Mouse (Mus musculus) WW6 (cell line): ENCODE measurements at regions not wholly inside any gene's neighbourhood (a gene's known extent, or its start where the extent isn't known, plus 50 kb on each side); places are given as distances from the start of the nearest gene placed in this dataset.

Experiments used
- DNase-seq: peaks from one replicate; pipeline ENCODE4 v3.0.0-alpha.2; 2013; ENCODE audit warnings: low read depth, low spot score

DNA sequence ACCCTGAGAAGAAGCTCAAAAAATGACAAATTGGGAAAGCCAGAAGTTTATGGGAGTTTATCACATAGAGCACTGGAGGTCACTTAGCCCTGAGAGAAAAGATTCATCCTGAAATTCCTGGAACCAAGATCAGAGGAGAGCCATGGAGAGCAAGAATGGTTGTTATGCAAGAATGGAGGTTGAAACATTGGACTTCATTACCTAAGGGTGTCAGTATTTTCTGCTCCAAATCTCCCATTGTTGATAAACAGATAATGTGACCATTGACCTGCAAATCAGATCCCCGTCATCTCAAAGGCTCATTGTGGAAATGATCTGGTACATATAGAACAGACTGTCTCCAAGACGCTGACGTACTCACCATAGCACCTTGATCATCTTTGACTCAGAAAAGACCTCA, 1477.6 kb upstream of the Slc10a2 start:
- DNase-seq: no peak

DNA sequence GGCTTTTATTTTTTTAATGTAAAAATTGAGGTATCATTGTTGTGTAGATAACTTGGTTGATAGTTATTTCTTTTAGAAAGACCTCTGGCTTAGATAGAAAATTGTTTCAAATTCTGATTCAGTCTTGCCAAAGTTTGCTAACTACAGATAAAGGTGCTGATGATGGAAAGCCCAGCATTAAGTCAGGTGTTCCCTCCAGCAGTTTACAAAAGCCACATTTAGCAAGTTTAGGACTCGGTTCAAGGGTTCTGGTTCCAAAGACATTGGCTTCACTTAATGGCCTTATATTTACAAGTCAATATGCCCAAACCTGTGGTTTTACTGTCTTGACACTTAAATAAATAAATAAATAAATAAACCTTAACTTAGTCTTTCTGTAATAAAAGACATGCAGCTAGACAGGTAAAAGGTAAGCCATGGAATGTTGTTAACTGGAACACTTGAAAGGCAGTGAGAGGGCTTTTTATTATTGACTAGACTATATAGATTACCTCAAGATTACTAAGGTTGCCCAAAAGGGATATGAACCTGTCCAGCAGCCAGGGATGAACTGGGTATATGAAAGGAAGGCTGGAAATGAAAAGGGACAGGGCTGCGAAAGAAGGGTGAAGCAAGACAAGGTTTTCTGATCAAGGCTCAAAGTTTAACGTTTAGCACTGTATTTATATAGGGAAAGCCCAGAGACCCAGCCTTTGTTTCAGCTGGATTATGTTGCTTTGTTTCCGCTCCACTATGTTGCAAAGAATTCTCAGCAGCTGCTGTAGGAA, 1472.9 kb upstream of the Slc10a2 start:
- no peak for DNase-seq

DNA sequence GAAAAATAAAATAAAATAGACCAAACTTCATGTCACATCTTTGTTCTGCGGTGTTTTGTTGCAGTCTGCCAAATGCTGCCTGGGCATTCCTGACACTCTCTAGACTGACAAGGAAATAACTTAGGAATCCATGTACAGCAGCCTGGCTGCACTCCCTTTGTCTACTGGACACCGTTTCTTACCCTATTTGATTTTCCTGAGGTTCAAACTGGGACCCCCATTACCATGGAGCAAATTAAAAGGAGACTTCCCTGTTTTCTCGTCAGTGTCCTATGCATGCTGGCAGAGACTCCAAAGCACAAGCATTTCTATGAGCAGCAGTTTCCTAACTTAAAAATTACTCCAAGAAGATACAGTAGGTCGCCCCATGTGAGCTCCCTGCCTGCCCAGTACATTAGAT, 1470.1 kb upstream of the Slc10a2 start:
- DNase-seq: no peak

DNA sequence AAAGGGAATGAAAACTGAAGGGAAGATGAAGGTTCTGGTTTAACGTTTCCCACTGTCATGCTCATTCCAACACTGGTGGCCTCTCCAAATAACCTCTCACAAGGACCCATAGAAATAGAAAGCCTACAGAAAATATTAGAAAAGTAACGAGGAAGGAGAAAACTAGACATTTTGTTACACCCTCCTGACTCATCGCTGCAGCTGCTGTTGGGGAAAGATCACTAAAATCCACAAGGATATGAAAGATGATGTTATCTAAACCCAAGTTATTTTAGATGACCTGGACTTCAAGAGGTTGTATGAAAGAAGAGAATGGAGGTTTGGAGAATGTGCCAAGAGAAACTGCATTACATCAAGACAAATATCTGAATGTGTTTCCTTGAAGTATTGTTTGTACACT, 1468.3 kb upstream of the Slc10a2 start:
- DNase-seq: no peak

DNA sequence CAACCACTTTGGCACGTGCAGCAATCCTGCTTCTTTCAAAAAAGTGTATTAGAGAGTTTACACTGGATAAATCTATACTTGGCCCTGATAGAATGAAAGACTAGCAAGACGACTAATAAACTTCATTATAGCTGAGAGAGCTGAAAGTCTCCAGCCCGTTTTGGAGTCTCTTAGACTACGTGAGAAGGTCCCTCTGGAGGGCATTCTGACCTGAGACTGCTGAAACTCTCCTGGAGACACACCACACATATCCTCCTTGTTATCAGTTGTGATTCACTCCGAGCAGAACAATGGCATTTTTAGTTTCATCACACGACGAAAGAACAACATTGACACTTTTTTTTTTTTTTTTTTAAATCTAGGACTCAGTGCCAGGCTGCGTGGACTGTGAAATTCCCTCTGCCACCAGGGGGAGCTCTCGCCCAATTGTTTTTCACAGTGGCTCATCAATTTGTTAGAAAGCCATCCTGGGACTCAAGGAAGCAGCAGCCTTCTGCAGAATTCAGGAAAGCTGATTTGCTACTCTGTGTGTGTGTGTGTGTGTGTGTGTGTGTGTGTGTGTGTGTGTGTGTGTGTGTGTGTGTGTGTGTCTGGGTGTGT, 1467.0 kb upstream of the Slc10a2 start:
- DNase-seq: peak; percentile 28

DNA sequence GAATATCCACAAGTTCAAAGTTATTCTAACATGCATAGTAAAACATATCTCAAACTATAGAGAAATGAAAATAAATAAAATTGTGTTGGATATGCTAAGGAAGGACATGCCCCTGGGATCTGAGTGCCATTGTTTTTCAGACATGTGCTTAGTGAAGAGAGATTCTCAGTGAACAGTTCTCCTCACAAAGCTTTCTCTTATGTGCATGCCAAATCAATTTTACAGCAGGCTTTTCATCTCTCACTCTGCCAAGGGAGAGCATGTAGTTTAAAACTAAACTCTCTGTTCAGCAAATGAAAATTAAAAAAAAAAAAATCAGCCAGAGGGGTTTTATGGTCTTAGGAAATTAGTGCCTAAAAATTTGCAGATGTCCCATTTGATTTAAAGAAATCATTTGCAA, 1445.8 kb upstream of the Slc10a2 start:
- DNase-seq: no peak

DNA sequence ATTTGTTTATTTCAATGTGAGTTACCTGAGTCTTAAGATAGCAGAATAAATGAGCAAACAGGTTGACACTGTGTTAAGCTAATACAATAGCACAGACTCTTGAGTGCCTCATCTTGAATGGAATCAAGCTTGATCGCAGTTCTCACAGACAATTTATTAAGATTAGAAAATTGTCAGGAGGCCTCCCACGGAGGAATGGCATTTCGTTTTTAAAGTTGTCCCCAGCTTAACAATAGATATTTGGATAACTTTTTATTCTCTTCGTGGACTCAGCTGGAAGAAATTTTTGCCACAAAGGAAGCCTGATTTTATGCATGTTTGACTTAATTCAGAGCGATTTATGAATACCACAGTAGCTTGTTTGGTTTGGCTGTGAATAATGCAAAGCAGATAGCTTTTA, 1422.0 kb upstream of the Slc10a2 start:
- no peak for DNase-seq

DNA sequence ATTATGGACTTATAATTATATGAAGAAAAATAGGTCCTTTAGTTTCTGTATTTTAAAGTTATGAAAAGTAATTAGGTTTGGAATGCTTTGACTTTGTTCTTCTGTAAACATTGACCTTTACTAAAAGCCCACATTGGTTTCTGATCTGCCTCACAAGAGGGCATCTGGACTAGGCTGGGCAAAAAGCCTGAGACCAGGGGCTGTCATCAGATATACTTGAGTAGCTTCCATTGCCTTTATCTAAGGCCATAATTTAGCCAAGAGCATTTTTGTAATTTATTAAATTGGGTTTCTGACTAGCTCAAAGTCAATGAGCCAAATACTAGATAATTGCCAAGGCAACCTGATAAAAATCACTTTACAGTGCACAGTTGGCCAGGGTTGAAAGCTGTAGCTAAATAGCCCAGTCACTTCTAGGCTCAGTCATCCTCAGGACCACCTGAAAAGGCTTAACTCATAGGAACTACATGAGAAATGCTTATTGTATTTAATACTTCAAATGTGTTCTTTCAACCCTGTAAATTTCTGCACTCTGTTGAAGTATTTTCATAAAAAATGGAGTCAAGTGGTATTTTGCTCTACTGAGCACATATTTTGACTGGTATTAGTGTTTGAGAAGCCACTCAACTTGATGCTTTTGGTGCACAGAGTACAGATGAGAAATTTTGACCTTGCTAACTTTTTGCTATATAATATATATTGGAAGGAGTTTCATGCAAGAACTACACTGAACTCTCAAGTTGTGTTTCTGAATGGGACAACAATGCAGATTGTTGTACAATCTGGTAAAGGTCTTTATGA, 1410.9 kb upstream of the Slc10a2 start:
- no peak for DNase-seq

DNA sequence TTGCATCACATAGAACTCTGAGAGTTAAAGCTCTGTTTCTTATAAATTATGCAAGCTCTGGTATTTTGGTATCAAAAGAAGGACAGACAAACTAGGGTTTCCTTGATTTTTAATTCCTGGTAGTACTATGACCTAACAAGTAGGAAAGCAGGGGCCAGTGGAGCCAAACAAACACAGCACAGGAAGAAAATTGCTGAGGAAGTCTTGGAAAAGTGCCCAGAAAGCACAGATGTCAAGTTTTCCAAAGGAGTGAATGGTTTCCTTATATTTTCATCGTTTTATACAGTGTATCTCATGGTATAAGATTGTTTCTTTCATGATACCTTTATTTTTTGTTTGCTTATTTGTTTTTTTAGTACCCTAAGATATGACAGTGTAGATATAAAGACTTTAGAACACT, 1387.3 kb upstream of the Slc10a2 start:
- no peak for DNase-seq

DNA sequence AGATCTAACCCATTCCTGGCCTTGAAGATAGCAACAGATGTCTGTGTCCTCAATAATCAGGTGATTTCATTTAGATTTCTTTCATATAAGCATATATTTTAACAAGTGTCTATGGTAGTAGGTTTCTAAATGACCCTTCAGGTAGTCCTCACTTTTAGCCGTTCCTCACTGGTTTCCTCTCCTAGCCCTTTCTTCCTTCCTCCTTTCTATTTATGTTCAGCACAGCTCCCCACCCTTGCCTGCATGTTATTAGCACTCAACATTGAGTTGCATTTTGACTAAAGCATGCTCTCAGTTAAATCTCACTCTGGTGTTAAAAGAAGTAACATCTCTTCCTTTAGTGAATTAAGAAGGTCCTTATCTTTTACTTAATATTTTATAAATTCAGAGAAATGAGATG, 1376.8 kb upstream of the Slc10a2 start:
- no peak for DNase-seq

DNA sequence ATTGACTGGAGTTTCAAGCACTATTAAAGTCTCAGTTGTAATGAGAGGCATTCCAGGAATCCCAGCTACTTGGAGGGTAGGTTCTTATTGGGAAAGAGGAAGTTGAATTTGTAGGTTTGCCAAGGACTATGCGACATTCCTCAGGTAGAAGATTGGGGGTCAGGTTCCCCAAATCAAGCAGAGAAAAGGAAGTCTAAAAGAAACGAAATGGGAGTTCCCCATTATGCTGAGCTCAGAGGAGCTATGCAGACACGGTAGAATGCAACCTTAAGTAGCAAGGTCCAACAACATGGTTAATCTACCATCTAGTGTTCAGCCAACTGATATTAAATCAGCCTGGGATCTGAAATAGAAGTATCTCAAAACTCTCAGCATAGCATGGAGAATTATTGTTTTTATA, 1365.9 kb upstream of the Slc10a2 start:
- no peak for DNase-seq

DNA sequence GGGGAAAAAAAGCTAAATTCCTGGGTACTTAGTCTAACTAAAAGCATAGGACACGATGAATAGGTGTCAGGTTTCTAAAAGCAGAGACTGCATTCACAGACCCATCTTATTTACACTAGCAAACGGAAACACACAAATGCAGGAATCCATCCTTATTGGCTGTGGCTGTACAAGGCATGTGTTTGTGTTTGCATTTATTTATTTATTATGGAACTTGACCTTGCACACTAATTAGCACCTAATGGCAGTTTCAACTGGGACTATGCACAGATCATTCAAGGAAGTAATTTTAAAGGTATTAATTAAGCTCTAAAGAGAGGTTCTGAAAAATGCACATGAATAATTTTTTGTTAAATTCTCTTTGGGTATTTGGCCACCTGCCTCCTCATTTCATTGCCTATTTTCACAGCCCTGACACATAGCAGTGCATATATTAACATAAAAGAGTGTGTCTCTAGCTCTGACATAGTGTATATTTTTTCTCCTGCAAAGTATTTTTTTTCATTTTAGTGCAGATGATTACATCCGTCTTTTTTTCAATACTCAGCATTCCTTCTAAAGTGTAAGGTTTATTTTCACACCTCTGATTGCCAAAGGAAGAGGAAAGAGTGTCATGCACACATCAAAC, 1351.5 kb upstream of the Slc10a2 start:
- DNase-seq: no peak

DNA sequence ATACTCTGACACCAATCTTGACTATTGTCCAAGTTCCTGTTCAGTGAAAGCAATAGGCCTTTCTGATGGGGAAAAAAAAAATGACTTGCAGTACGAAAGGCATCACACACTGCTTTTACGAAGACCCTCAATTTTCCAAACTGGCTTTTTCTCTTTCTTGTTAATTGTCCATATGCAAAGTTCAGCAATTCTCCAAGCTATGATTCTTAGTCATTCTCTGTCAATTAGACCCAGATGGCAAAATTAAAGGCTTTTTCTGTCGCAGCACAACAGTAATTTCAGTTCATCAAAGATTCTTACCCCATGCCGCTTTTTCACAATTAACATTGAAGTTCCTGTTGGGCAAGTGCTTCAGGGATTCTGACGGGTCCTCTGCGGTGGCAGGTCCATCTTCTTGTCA, 1343.2 kb upstream of the Slc10a2 start:
- DNase-seq: no peak

DNA sequence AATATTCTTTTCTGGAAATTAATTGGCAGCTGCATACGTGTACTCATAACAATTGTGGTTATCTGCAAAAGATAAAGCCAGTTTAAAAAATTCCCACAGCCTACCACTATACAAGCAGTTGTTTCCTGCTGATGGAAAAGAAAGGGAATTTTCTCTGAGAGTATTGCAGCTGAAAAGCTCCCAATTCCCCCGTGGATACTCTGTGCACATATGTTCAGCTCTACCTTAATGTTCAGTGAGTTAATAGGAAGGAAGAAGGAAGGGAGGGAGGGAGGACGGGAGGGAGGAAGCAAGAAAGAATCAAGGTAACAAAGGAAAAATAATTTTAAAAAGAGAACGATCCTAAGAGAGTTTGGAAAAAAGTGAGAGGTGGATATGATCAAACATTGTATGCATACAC, 1333.9 kb upstream of the Slc10a2 start:
- no peak for DNase-seq
